Mouse (Mus musculus) liver, embryonic 14.5 days (tissue): ENCODE data around the gene Topors. TPM values are rescaled to one million over a fixed set of nuclear protein-coding genes. Genes with fewer than 3 reads are reported as not detected.

Experiments
- ATAC-seq: fragments of 200-750 bp; cut with Nextera tagmentation; 2 replicates; pipeline ENCODE4 v1.8.0; 2017; ENCODE audit warnings: moderate number of reproducible peaks, mild to moderate bottlenecking, moderate library complexity; ENCODE audit not compliant: insufficient read depth
- DNase-seq, 3 experiments: peaks; one replicate each; pipeline ENCODE4 v3.0.0-alpha.2; 2012 to 2013; ENCODE audit warnings: low read depth in 3 of 3, low spot score in 3 of 3
- H3K27ac ChIP-seq: fragments of 300-500 bp; sonication (generic); 2 replicates; pipeline ENCODE4 v1.5.1; 2014; ENCODE audit warnings: moderate library complexity, mild to moderate bottlenecking, control low read depth, inconsistent platforms
- H3K27me3 ChIP-seq: fragments of 300-500 bp; sonication (generic); 2 replicates; pipeline ENCODE4 v1.6.1; 2014; ENCODE audit warnings: mild to moderate bottlenecking, low read length, moderate library complexity; ENCODE audit not compliant: control insufficient read depth, insufficient read depth
- H3K36me3 ChIP-seq: fragments of 300-500 bp; sonication (generic); replicated peaks from 2 replicates; pipeline ENCODE4 v1.6.1; 2014; ENCODE audit warnings: low read depth; ENCODE audit not compliant: control insufficient read depth, insufficient read depth
- H3K4me1 ChIP-seq, 2 experiments: fragments of 200-500 bp in 1 of 2; fragments of 300-500 bp in 1 of 2; sonication (generic) in 1 of 2; replicated peaks; 2 replicates each; pipeline ENCODE4 v1.6.1; 2012 to 2014; ENCODE audit warnings: antibody characterized with exemption in 1 of 2, inconsistent platforms in 1 of 2, low read length in 1 of 2; ENCODE audit not compliant: control insufficient read depth in 2 of 2, insufficient read depth in 2 of 2
- H3K4me2 ChIP-seq: fragments of 300-500 bp; sonication (generic); 2 replicates; pipeline ENCODE4 v1.6.1; 2014; ENCODE audit warnings: low read depth, mild to moderate bottlenecking, control low read depth, moderate library complexity
- H3K4me3 ChIP-seq, 2 experiments: fragments of 200-500 bp in 1 of 2; fragments of 300-500 bp in 1 of 2; sonication (generic) in 1 of 2; 2 replicates each; pipeline ENCODE4 v1.5.1; 2012 to 2014; ENCODE audit warnings: low read depth in 2 of 2, low read length in 2 of 2, mild to moderate bottlenecking in 2 of 2, control low read depth in 1 of 2, inconsistent platforms in 1 of 2, moderate library complexity in 1 of 2; ENCODE audit not compliant: insufficient read depth in 1 of 2
- H3K9ac ChIP-seq: fragments of 300-500 bp; sonication (generic); replicated peaks from 2 replicates; pipeline ENCODE4 v1.6.1; 2014; ENCODE audit warnings: mild to moderate bottlenecking, control low read depth, moderate library complexity
- H3K9me3 ChIP-seq: fragments of 300-500 bp; sonication (generic); 2 replicates; pipeline ENCODE4 v1.6.1; 2016; ENCODE audit warnings: low read length, mixed read lengths; ENCODE audit not compliant: control insufficient read depth
- CTCF ChIP-seq: IDR thresholded peaks from 2 replicates; pipeline ENCODE4 v1.5.1; 2016; ENCODE audit warnings: antibody characterized with exemption, low read depth, control low read depth
- EP300 ChIP-seq: IDR thresholded peaks from 2 replicates; pipeline ENCODE4 v1.6.1; 2016; ENCODE audit warnings: antibody characterized with exemption, low read depth
- WGBS: fragments of 180-500 bp; shearing (Covaris S2); extraction: QIAGEN DNeasy Blood & Tissue Kit; methylation state at CpG from one replicate; pipeline ENCODE4 v1.1.7; 2014; ENCODE audit not compliant: insufficient replicate concordance; 5-methylcytosine and 5-hydroxymethylcytosine counted together
- polyA plus RNA-seq, 2 experiments: library from polyadenylated mRNA; depleted of rRNA in 1 of 2; stranded (reverse) in 1 of 2; unstranded in 1 of 2; fragments of >200 nt; fragmentation: Nextera tagmentation in 1 of 2; extraction: Ambion mirVana in 1 of 2; gene quantifications; 2 replicates each; pipeline versions ENCODE4 v1.2.1 to v1.2.3; 2012 to 2014

The Topors gene
- polyA plus RNA-seq, 2 experiments = 7.0 to 11.7 TPM

- WGBS = 46% methylated on average over 3 of the region's 3 CpGs
- ATAC-seq = no peak
- no peak overlapping the region for H3K4me3 ChIP-seq
- no peak overlapping the region for H3K9ac ChIP-seq
- TF ChIP-seq CTCF (no peak; the same call in 1 of the 2 replicates), EP300 (no peak)
- H3K9me3 ChIP-seq = no peaks in the 10 kb centered on the region
- H3K27ac ChIP-seq = no peak overlapping the region
- no peak overlapping the region for H3K4me2 ChIP-seq
- H3K36me3 ChIP-seq = no peaks in the 10 kb centered on the region
- DNase-seq = no peak
- H3K27me3 ChIP-seq = no peaks in the 10 kb centered on the region
- H3K4me1 ChIP-seq = no peaks in the 10 kb centered on the region
Observed at GRCm38 (mm10) chr4:40217910-40218309, 51.7 kb downstream of the Topors start.

GRCm38 (mm10) chr4:40212177-40212576 is 57.5 kb downstream of the Topors start:
- H3K4me2 ChIP-seq = no peak overlapping the region
- WGBS = 54% methylated on average over 4 of the region's 6 CpGs
- no peaks in the 10 kb centered on the region for H3K36me3 ChIP-seq
- DNase-seq (no peak), ATAC-seq (no peak)
- H3K9ac ChIP-seq = no peak overlapping the region
- H3K27me3 ChIP-seq = no peaks in the 10 kb centered on the region
- TF ChIP-seq EP300 (no peak), CTCF (no peak)
- H3K4me1 ChIP-seq = no peaks in the 10 kb centered on the region
- H3K9me3 ChIP-seq = no peaks in the 10 kb centered on the region
- no peak overlapping the region for H3K4me3 ChIP-seq
- H3K27ac ChIP-seq = no peak overlapping the region

Other genes starting within 250 kb of the Topors start
- 14.5 and 16.0 TPM in 2 replicates for gene Aco1, start 126.8 kb downstream of the Topors start, polyA plus RNA-seq (2012; rRNA removed)
- 21.0 and 23.9 TPM in 2 replicates for gene Aco1, start 126.8 kb downstream of the Topors start, polyA plus RNA-seq (2014; fragmentation: Nextera tagmentation; extraction: Ambion mirVana)
- 1.8 and 3.1 TPM in 2 replicates for gene Ddx58, start 30.0 kb downstream of the Topors start, polyA plus RNA-seq (2012; rRNA removed)
- 2.4 and 2.5 TPM in 2 replicates for gene Ddx58, start 30.0 kb downstream of the Topors start, polyA plus RNA-seq (2014; fragmentation: Nextera tagmentation; extraction: Ambion mirVana)
- 1.9 and 3.2 TPM in 2 replicates for gene Smim27, start 271 bp downstream of the Topors start, polyA plus RNA-seq (2012; rRNA removed)
- gene Smim27, start 271 bp downstream of the Topors start, polyA plus RNA-seq (2014; fragmentation: Nextera tagmentation; extraction: Ambion mirVana) = 20.6 and 24.4 TPM in 2 replicates
- gene Ndufb6, start 9.6 kb upstream of the Topors start, polyA plus RNA-seq (2012; rRNA removed) = 56.4 and 62.1 TPM in 2 replicates
- gene Ndufb6, start 9.6 kb upstream of the Topors start, polyA plus RNA-seq (2014; fragmentation: Nextera tagmentation; extraction: Ambion mirVana) = 161 TPM in 2 replicates
- gene Tmem215, start 202.3 kb upstream of the Topors start, polyA plus RNA-seq (2012; rRNA removed) = 0.03 TPM in 1 of 2 replicates, not detected in the other
- gene Tmem215, start 202.3 kb upstream of the Topors start, polyA plus RNA-seq (2014; fragmentation: Nextera tagmentation; extraction: Ambion mirVana) = not detected in 2 replicates